Mouse (Mus musculus) bone marrow macrophage, adult 2 months (primary cell): ENCODE measurements around the gene 2410002F23Rik. TPM values are rescaled to one million over a fixed set of nuclear protein-coding genes. Genes with fewer than 3 reads are reported as not detected.
A peak's percentile ranks its signal among the peaks of the same experiment; 100 is the strongest.
"Not testable (repeated sequence)": the region's sequence is repeated elsewhere in the genome, so short reads cannot be mapped to it uniquely, and the experiment has no call there.

Experiments
- H3K27ac ChIP-seq: 2 replicates; pipeline ENCODE4 v1.5.1; 2012; ENCODE audit warnings: low read depth, low read length; ENCODE audit not compliant: insufficient read depth
- H3K4me1 ChIP-seq: 2 replicates; pipeline ENCODE4 v1.6.1; 2012; ENCODE audit warnings: low read length; ENCODE audit not compliant: control insufficient read depth, insufficient read depth
- H3K4me3 ChIP-seq: 2 replicates; pipeline ENCODE4 v1.5.1; 2012; ENCODE audit warnings: mild to moderate bottlenecking, low read length, moderate library complexity; ENCODE audit not compliant: insufficient read depth
- CTCF ChIP-seq: IDR thresholded peaks from 2 replicates; pipeline ENCODE4 v1.5.1; 2012; ENCODE audit warnings: low read depth, mild to moderate bottlenecking, low read length, moderate library complexity
- POLR2A ChIP-seq: IDR thresholded peaks from 2 replicates; pipeline ENCODE4 v1.6.1; 2012; ENCODE audit warnings: mild to moderate bottlenecking, low read depth, low read length, borderline replicate concordance
- polyA plus RNA-seq: library from polyadenylated mRNA; stranded (reverse); fragments of >200 nt; gene quantifications from 2 replicates; pipeline ENCODE4 v1.2.4, GENCODE M21; 2012; ENCODE audit not compliant: missing spikeins, insufficient read depth, insufficient read length

The 2410002F23Rik gene
- polyA plus RNA-seq = 18.4 and 21.7 TPM in 2 replicates

GRCm38 (mm10) chr7:44246055-44246983, at the start of gene 2410002F23Rik, which contains the start of gene 1700028J19Rik:
TSS of gene 2410002F23Rik (plus strand) at chr7:44246722.
TSS of gene 1700028J19Rik (minus strand) at chr7:44246695.
- TF ChIP-seq CTCF (no peak), POLR2A (peak; percentile 93)
- H3K4me3 ChIP-seq = peak within 1 kb of the TSS; percentile 83
- peaks cover 19% of the 10 kb centered on the region for H3K4me1 ChIP-seq
- H3K27ac ChIP-seq = peak within 1 kb of the TSS; percentile 84

- no peak within 1 kb of the TSS for H3K27ac ChIP-seq
- no peak within 1 kb of the TSS for H3K4me3 ChIP-seq
- TF ChIP-seq POLR2A (no peak), CTCF (no peak)
- no peaks in the 10 kb centered on the region for H3K4me1 ChIP-seq
Measured at GRCm38 (mm10) chr7:44197891-44198290, 48.6 kb upstream of the 2410002F23Rik start, which contains the start of gene Klk1b3. TSS of gene Klk1b3 (plus strand) at chr7:44198191.

GRCm38 (mm10) chr7:44207135-44207534, 39.4 kb upstream of the 2410002F23Rik start, which contains the start of gene Klk1b4:
TSS of gene Klk1b4 (plus strand) at chr7:44207435.
- H3K4me3 ChIP-seq, H3K4me1 ChIP-seq, H3K27ac ChIP-seq: not testable (repeated sequence)

- H3K4me3 ChIP-seq = no peak overlapping the region
- no peak for TF ChIP-seq CTCF
- no peak for TF ChIP-seq POLR2A
- no peak overlapping the region for H3K27ac ChIP-seq
- no peaks in the 10 kb centered on the region for H3K4me1 ChIP-seq
Measured at GRCm38 (mm10) chr7:44208307-44208706, 38.2 kb upstream of the 2410002F23Rik start.

- no peak within 1 kb of the TSS for H3K27ac ChIP-seq
- H3K4me1 ChIP-seq = no peaks in the 10 kb centered on the region
- no peak for TF ChIP-seq CTCF
- TF ChIP-seq POLR2A = no peak
- H3K4me3 ChIP-seq = no peak within 1 kb of the TSS
Measured at GRCm38 (mm10) chr7:44215645-44216044, 30.9 kb upstream of the 2410002F23Rik start, which contains the start of gene Klk1b5. TSS of gene Klk1b5 (plus strand) at chr7:44215945.

GRCm38 (mm10) chr7:44221601-44222000, 24.9 kb upstream of the 2410002F23Rik start:
- H3K4me3 ChIP-seq, H3K27ac ChIP-seq, H3K4me1 ChIP-seq: not testable (repeated sequence)

- H3K27ac ChIP-seq, H3K4me1 ChIP-seq, H3K4me3 ChIP-seq: not testable (repeated sequence)
Measured at GRCm38 (mm10) chr7:44222335-44222734, 24.2 kb upstream of the 2410002F23Rik start.

- TF ChIP-seq CTCF (no peak), POLR2A (no peak)
- Histone ChIP-seq H3K4me3 (no peak within 1 kb of the TSS), H3K4me1 (no peaks in the 10 kb centered on the region), H3K27ac (no peak within 1 kb of the TSS)
Measured at GRCm38 (mm10) chr7:44225076-44225475, 21.4 kb upstream of the 2410002F23Rik start, which contains the start of gene Klk1. TSS of gene Klk1 (plus strand) at chr7:44225360.

- TF ChIP-seq CTCF = no peak
- TF ChIP-seq POLR2A = no peak
- peaks cover 2% of the 10 kb centered on the region; the same call in 1 of the 2 replicates for H3K4me1 ChIP-seq
- no peak within 1 kb of the TSS for H3K27ac ChIP-seq
- no peak within 1 kb of the TSS for H3K4me3 ChIP-seq
Measured at GRCm38 (mm10) chr7:44235909-44236308, 10.6 kb upstream of the 2410002F23Rik start, which contains the start of gene Gm36864. TSS of gene Gm36864 (plus strand) at chr7:44236177.

GRCm38 (mm10) chr7:44239913-44240312, 6.6 kb upstream of the 2410002F23Rik start:
- H3K27ac ChIP-seq = no peak overlapping the region
- TF ChIP-seq CTCF = no peak
- no peak for TF ChIP-seq POLR2A
- peaks cover 2% of the 10 kb centered on the region; the same call in 1 of the 2 replicates for H3K4me1 ChIP-seq
- no peak overlapping the region for H3K4me3 ChIP-seq
